Mouse (Mus musculus) neural tube, embryonic 14.5 days (tissue): ENCODE measurements around the gene Adap2. TPM values are rescaled to one million over a fixed set of nuclear protein-coding genes. Genes with fewer than 3 reads are reported as not detected.

ENCODE experiments used
- ATAC-seq: fragments of 200-750 bp; cut with Nextera tagmentation; 2 replicates; pipeline ENCODE4 v1.8.0; 2017; ENCODE audit warnings: low read depth, mild to moderate bottlenecking, moderate TSS enrichment, moderate library complexity
- H3K27ac ChIP-seq: fragments of 300-500 bp; sonication (generic); 2 replicates; pipeline ENCODE4 v1.5.1; 2014; ENCODE audit warnings: low read depth, mild to moderate bottlenecking, control low read depth, low read length, moderate library complexity, mixed read lengths
- H3K27me3 ChIP-seq: fragments of 300-500 bp; sonication (generic); 2 replicates; pipeline ENCODE4 v1.6.1; 2014; ENCODE audit warnings: low read length; ENCODE audit not compliant: control insufficient read depth, insufficient read depth
- H3K36me3 ChIP-seq: fragments of 300-500 bp; sonication (generic); 2 replicates; pipeline ENCODE4 v1.6.1; 2014; ENCODE audit warnings: low read length, mixed read lengths; ENCODE audit not compliant: control insufficient read depth, insufficient read depth
- H3K4me1 ChIP-seq: fragments of 300-500 bp; sonication (generic); 2 replicates; pipeline ENCODE4 v1.6.1; 2014; ENCODE audit warnings: low read length; ENCODE audit not compliant: control insufficient read depth, insufficient read depth
- H3K4me2 ChIP-seq: fragments of 300-500 bp; sonication (generic); 2 replicates; pipeline ENCODE4 v1.6.1; 2014; ENCODE audit warnings: mild to moderate bottlenecking, low read depth, low read length, control low read depth
- H3K4me3 ChIP-seq: fragments of 300-500 bp; sonication (generic); 2 replicates; pipeline ENCODE4 v1.5.1; 2014; ENCODE audit warnings: low read depth, low read length, control low read depth, mixed read lengths
- H3K9ac ChIP-seq: fragments of 300-500 bp; sonication (generic); replicated peaks from 2 replicates; pipeline ENCODE4 v1.6.1; 2014; ENCODE audit warnings: low read depth, mild to moderate bottlenecking, control low read depth, low read length, mixed read lengths
- H3K9me3 ChIP-seq: fragments of 300-500 bp; sonication (generic); 2 replicates; pipeline ENCODE4 v1.6.1; 2016; ENCODE audit warnings: low read length; ENCODE audit not compliant: control insufficient read depth
- WGBS: fragments of 180-500 bp; shearing (Covaris S2); extraction: QIAGEN DNeasy Blood & Tissue Kit; methylation state at CpG from one replicate; pipeline ENCODE4 v1.1.7; 2014; 5-methylcytosine and 5-hydroxymethylcytosine counted together
- polyA plus RNA-seq: library from polyadenylated mRNA; unstranded; fragments of >200 nt; fragmentation: Nextera tagmentation; extraction: Ambion mirVana; gene quantifications from 2 replicates; pipeline ENCODE4 v1.2.1, GENCODE M21; 2014

Gene Adap2
- polyA plus RNA-seq, 1 experiment from 2014 or later = 2.5 TPM

GRCm38 (mm10) chr11:80168611-80169249 lies 14.8 kb downstream of the Adap2 start:
- H3K4me2 ChIP-seq = no peak overlapping the region
- no peak overlapping the region for H3K27ac ChIP-seq
- H3K9me3 ChIP-seq = no peaks in the 10 kb centered on the region
- no peak for ATAC-seq
- 71% methylated on average over 4 of the region's 4 CpGs for WGBS
- no peaks in the 10 kb centered on the region for H3K36me3 ChIP-seq
- no peaks in the 10 kb centered on the region for H3K27me3 ChIP-seq
- no peak overlapping the region for H3K9ac ChIP-seq
- H3K4me3 ChIP-seq = no peak overlapping the region
- H3K4me1 ChIP-seq = no peaks in the 10 kb centered on the region

- Histone ChIP-seq H3K36me3 (no peaks in the 10 kb centered on the region), H3K9me3 (no peaks in the 10 kb centered on the region), H3K9ac (no peak overlapping the region), H3K27me3 (no peaks in the 10 kb centered on the region), H3K27ac (no peak overlapping the region), H3K4me3 (no peak overlapping the region), H3K4me2 (no peak overlapping the region), H3K4me1 (no peaks in the 10 kb centered on the region)
- no peak for ATAC-seq
- 87% methylated on average over 3 of the region's 3 CpGs for WGBS
Measured at GRCm38 (mm10) chr11:80169629-80170028, 15.7 kb downstream of the Adap2 start.

GRCm38 (mm10) chr11:80170351-80170750 lies 16.4 kb downstream of the Adap2 start:
- no peaks in the 10 kb centered on the region for H3K36me3 ChIP-seq
- WGBS = 80% methylated on average over 5 of the region's 5 CpGs
- H3K27ac ChIP-seq = no peak overlapping the region
- no peaks in the 10 kb centered on the region for H3K4me1 ChIP-seq
- H3K4me2 ChIP-seq = no peak overlapping the region
- H3K9ac ChIP-seq = no peak overlapping the region
- no peaks in the 10 kb centered on the region for H3K27me3 ChIP-seq
- ATAC-seq = no peak
- H3K9me3 ChIP-seq = no peaks in the 10 kb centered on the region
- H3K4me3 ChIP-seq = no peak overlapping the region

- H3K4me2 ChIP-seq = no peak overlapping the region
- no peak overlapping the region for H3K27ac ChIP-seq
- no peak for ATAC-seq
- H3K9ac ChIP-seq = no peak overlapping the region
- no peaks in the 10 kb centered on the region for H3K9me3 ChIP-seq
- H3K36me3 ChIP-seq = no peaks in the 10 kb centered on the region
- no peaks in the 10 kb centered on the region for H3K4me1 ChIP-seq
- WGBS = 73% methylated on average over 4 of the region's 4 CpGs
- H3K4me3 ChIP-seq = no peak overlapping the region
- no peaks in the 10 kb centered on the region for H3K27me3 ChIP-seq
Measured at GRCm38 (mm10) chr11:80171884-80172283, 18.0 kb downstream of the Adap2 start.

GRCm38 (mm10) chr11:80173963-80174670 lies 20.2 kb downstream of the Adap2 start:
- Histone ChIP-seq H3K4me2 (no peak overlapping the region), H3K9ac (no peak overlapping the region), H3K27me3 (no peaks in the 10 kb centered on the region), H3K27ac (no peak overlapping the region), H3K36me3 (no peaks in the 10 kb centered on the region), H3K4me3 (no peak overlapping the region), H3K9me3 (no peaks in the 10 kb centered on the region), H3K4me1 (no peaks in the 10 kb centered on the region)
- 83% methylated on average over 11 of the region's 11 CpGs for WGBS
- ATAC-seq = no peak

GRCm38 (mm10) chr11:80176911-80177895 lies 23.3 kb downstream of the Adap2 start:
- no peaks in the 10 kb centered on the region for H3K9me3 ChIP-seq
- H3K27me3 ChIP-seq = no peaks in the 10 kb centered on the region
- WGBS = 78% methylated on average over 11 of the region's 11 CpGs
- no peaks in the 10 kb centered on the region for H3K4me1 ChIP-seq
- no peak overlapping the region for H3K4me3 ChIP-seq
- no peaks in the 10 kb centered on the region for H3K36me3 ChIP-seq
- H3K27ac ChIP-seq = no peak overlapping the region
- no peak overlapping the region for H3K4me2 ChIP-seq
- H3K9ac ChIP-seq = no peak overlapping the region
- ATAC-seq = no peak

- no peak for ATAC-seq
- Histone ChIP-seq H3K4me1 (no peaks in the 10 kb centered on the region), H3K27me3 (no peaks in the 10 kb centered on the region), H3K9ac (no peak overlapping the region), H3K9me3 (no peaks in the 10 kb centered on the region), H3K4me3 (no peak overlapping the region), H3K27ac (no peak overlapping the region), H3K4me2 (no peak overlapping the region), H3K36me3 (no peaks in the 10 kb centered on the region)
- 82% methylated on average over 8 of the region's 8 CpGs for WGBS
Measured at GRCm38 (mm10) chr11:80178316-80178715, 24.4 kb downstream of the Adap2 start.

- H3K27me3 ChIP-seq = no peaks in the 10 kb centered on the region
- H3K4me3 ChIP-seq = no peak overlapping the region
- H3K36me3 ChIP-seq = no peaks in the 10 kb centered on the region
- no peaks in the 10 kb centered on the region for H3K9me3 ChIP-seq
- no peak for ATAC-seq
- no peak overlapping the region for H3K9ac ChIP-seq
- no peak overlapping the region for H3K27ac ChIP-seq
- no peak overlapping the region for H3K4me2 ChIP-seq
- WGBS = 71% methylated on average over 5 of the region's 5 CpGs
- no peaks in the 10 kb centered on the region for H3K4me1 ChIP-seq
Measured at GRCm38 (mm10) chr11:80181021-80181749, 27.3 kb downstream of the Adap2 start.
